Mouse (Mus musculus) cerebellum, postnatal 36 days (tissue): ENCODE results near the gene Ptgr2.
"Not testable (repeated sequence)": the region's sequence is repeated elsewhere in the genome, so short reads cannot be mapped to it uniquely, and the experiment has no call there.

Source experiments
- DNase-seq, 2 experiments: peaks; one replicate each; pipeline ENCODE4 v3.0.0; 2021 to 2022; ENCODE audit warnings: mixed read lengths in 2 of 2

Gene Ptgr2

DNA sequence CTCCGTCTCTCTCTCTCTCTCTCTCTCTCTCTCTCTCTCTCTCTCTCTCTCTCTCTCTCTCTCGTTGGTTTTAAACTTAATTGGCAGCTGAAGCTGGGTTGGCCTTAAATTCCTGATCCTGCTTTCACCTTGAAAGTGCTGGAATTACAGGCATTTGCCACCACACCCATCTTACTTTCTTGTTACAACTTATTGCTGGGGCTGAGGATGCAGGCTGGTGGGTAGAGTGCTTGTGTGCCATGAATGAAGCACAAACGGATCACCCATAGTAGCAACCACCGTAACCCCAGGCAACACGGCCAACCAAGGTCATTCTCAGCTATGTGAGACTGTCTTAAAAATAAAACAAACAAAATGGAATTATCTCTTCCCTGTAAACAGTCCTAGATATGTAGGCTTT is 26.3 kb downstream of the Ptgr2 start:
- no peak for DNase-seq

DNA sequence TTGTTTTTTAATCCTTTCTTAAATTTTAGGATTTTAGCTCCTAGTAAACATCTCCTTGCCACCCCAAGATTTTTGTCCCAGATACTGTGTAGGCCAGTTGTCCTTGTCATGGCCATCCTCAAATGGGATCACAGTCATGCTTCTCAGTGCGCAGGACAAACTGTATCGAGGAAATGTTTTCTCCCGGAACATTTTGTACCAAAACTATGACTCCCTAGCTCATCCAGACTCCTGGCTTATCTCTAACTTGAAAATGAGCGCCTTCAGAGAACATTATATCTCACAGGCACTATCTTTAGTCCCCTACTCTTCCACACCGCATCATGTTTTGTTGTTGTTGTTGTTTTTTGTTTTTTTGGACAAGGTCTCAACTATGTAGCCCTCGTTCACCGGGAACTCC is 31.0 kb downstream of the Ptgr2 start:
- no peak for DNase-seq

- peak; percentile 90 for DNase-seq
These were observed 31.9 kb downstream of the Ptgr2 start, which contains the start of gene Zfp410 for GRCm38 (mm10) chr12:84316721-84317621. Gene Zfp410, plus strand, starts transcription at chr12:84316852.

- no peak for DNase-seq
These were observed 42.1 kb downstream of the Ptgr2 start for GRCm38 (mm10) chr12:84327111-84327512.

DNA sequence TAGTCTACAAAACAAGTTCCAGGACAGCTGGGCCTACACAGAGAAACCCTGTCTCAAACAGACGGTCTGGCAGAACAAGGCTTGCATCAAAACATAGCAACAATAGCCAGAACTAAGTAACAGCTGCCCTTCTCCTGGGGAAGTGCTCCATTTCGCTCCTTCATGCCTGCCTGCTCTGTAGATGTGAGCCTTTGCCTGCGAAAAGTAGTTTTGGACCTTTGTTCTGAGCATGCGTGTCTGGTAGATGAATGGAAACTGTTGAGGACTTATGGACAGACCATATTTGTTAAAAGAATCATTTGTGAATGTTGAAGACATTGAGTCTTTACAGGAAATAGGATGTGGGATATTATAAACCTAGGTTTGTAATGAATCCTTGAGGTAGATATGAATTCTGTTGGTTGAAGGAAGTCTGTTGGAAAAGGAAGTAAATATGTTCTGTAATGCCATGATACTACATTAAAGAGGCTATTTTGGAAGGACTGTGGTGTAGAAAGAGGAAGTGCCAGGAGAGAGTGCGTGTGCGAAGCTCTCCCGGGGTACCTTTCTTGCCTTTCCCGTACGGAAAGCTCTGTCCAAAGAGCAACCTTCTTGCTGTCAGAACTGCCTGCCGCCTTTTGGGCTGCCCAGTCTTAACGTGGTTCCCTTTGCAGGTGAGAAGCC is 52.1 kb downstream of the Ptgr2 start:
- DNase-seq = no peak

DNA sequence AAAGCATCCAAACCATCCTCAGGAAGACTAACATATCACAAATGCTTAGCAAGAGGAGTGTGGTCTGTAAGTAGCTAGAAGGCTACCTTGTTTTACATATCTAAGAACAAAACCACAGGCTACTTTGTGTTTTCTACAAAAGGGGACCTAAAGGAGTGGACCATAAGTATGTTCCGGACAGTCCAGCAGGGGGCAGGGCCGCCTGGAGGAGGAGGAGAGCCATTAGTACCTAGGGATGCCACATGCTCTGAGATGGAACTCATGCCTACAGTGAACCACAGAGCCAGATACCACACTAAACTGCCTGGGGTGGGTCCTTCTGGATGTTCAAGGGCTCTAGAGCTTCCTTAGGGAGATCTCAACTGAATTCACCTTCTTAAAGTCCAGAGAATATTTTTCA is 62.2 kb downstream of the Ptgr2 start:
- DNase-seq = no peak

- DNase-seq = not testable (repeated sequence)
These were observed 73.7 kb downstream of the Ptgr2 start for GRCm38 (mm10) chr12:84358699-84359098.

DNA sequence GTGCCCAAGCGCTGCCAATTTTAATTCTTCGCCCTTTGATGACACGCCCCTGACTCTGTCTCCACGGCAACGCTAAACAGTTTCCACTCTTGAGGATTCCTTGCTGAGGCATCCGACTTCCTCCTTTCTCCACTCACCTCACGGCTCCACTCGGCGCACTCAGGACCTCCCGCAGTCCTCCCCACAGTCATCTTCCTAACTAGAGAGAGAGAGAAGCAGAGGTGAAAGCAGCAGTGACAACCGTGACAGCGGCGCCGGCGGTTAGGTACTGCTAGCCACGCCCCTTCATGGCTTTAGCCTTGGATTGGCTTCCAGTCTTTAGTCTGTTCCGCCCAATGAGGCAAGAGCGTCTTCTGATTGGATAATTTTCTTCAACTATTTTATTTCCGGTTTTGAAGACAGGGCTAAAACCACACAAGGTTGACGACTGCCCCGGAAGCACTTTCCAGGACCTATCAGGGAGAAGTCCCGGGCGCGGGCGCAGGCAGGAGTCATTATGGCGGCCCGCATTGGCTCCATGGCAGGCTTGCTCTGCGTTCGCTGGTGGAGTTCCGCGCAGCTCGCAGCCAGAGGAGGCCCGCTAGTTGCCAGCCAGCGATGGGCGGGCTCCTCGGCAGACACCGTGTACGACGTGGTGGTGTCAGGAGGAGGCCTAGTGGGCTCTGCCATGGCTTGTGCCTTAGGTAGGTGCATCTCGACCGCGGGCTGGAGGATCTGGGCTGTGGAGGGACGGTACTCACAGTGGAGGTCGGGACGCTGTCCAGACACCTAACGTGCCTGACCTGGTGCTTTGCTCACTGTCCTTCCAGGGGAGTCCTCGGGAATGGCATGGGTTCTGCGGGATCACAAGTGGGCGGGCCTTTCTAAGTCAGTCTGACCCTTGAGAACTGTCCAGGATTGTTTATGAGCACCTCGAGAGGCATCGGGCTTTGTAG is 76.8 kb downstream of the Ptgr2 start, which contains the start of the genes Coq6 and Fam161b:
TSS of gene Coq6 (plus strand) at position 103 of the 935 bp plus-strand sequence.
TSS of gene Fam161b (minus strand) at position 279 of the 935 bp plus-strand sequence.
- peak; percentile 93 for DNase-seq

- no peak for DNase-seq
These were observed 77.8 kb downstream of the Ptgr2 start for GRCm38 (mm10) chr12:84362872-84363271.

GRCm38 (mm10) chr12:84364291-84364690 is 79.3 kb downstream of the Ptgr2 start:
- no peak for DNase-seq

DNA sequence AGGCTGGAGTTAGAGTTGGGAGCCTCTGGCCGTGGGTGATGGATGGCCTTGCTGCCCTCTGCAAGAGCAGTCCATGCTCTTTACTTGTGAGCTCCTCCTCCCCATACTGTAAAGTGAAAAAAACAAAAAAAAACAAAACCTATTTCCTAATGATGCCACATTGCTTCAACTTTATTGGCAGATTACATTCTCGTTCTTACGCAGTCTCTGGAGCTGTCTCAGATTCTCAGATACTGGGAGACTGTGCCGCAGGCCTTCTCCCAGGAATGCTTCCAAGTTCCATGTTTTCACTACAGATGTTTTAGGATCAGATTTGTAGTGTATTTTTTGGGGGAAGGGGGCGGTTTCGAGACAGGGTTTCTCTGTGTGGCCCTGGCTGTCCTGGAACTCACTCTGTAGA is 80.1 kb downstream of the Ptgr2 start:
- no peak for DNase-seq
